Mouse (Mus musculus) liver, embryonic 11.5 days (tissue): ENCODE data around the gene Nucb1. TPM values are rescaled to one million over a fixed set of nuclear protein-coding genes. Genes with fewer than 3 reads are reported as not detected.

ENCODE experiments used
- ATAC-seq: fragments of 200-750 bp; cut with Nextera tagmentation; replicated peaks from 2 replicates; pipeline ENCODE4 v1.8.0; 2017; ENCODE audit warnings: moderate number of reproducible peaks, mild to moderate bottlenecking, moderate TSS enrichment, moderate library complexity; ENCODE audit not compliant: low FRiP score
- DNase-seq: peaks from one replicate; pipeline ENCODE4 v3.0.0-alpha.2; 2017; ENCODE audit warnings: low spot score
- H3K27ac ChIP-seq: fragments of 300-500 bp; sonication (generic); 2 replicates; pipeline ENCODE4 v1.5.1; 2014; ENCODE audit warnings: mild to moderate bottlenecking, low read depth, low read length, control low read depth
- H3K27me3 ChIP-seq: fragments of 300-500 bp; sonication (generic); replicated peaks from 2 replicates; pipeline ENCODE4 v1.6.1; 2014; ENCODE audit warnings: low read length, mixed read lengths; ENCODE audit not compliant: control insufficient read depth, insufficient read depth
- H3K36me3 ChIP-seq: fragments of 300-500 bp; sonication (generic); 2 replicates; pipeline ENCODE4 v1.6.1; 2014; ENCODE audit warnings: mild to moderate bottlenecking, low read length, moderate library complexity, mixed read lengths; ENCODE audit not compliant: control insufficient read depth, insufficient read depth
- H3K4me1 ChIP-seq: fragments of 300-500 bp; sonication (generic); replicated peaks from 2 replicates; pipeline ENCODE4 v1.6.1; 2014; ENCODE audit warnings: low read length, mixed read lengths; ENCODE audit not compliant: control insufficient read depth, insufficient read depth
- H3K4me2 ChIP-seq: fragments of 300-500 bp; sonication (generic); 2 replicates; pipeline ENCODE4 v1.6.1; 2014; ENCODE audit warnings: mild to moderate bottlenecking, control low read depth, moderate library complexity
- H3K4me3 ChIP-seq: fragments of 300-500 bp; sonication (generic); 2 replicates; pipeline ENCODE4 v1.5.1; 2014; ENCODE audit warnings: low read depth, low read length, control low read depth
- H3K9ac ChIP-seq: fragments of 300-500 bp; sonication (generic); 2 replicates; pipeline ENCODE4 v1.6.1; 2014; ENCODE audit warnings: low read depth, low read length, control low read depth
- H3K9me3 ChIP-seq: fragments of 300-500 bp; sonication (generic); 2 replicates; pipeline ENCODE4 v1.6.1; 2016; ENCODE audit warnings: low read length, inconsistent platforms, mixed read lengths; ENCODE audit not compliant: control insufficient read depth
- WGBS: fragments of 180-500 bp; shearing (Covaris S2); extraction: QIAGEN DNeasy Blood & Tissue Kit; methylation state at CpG from one replicate; pipeline ENCODE4 v1.1.7; 2014; 5-methylcytosine and 5-hydroxymethylcytosine counted together
- polyA plus RNA-seq: library from polyadenylated mRNA; unstranded; fragments of >200 nt; fragmentation: Nextera tagmentation; extraction: Ambion mirVana; gene quantifications from 2 replicates; pipeline ENCODE4 v1.2.1, GENCODE M21; 2014

Gene Nucb1
- 149 and 153 TPM in 2 replicates for polyA plus RNA-seq

DNA sequence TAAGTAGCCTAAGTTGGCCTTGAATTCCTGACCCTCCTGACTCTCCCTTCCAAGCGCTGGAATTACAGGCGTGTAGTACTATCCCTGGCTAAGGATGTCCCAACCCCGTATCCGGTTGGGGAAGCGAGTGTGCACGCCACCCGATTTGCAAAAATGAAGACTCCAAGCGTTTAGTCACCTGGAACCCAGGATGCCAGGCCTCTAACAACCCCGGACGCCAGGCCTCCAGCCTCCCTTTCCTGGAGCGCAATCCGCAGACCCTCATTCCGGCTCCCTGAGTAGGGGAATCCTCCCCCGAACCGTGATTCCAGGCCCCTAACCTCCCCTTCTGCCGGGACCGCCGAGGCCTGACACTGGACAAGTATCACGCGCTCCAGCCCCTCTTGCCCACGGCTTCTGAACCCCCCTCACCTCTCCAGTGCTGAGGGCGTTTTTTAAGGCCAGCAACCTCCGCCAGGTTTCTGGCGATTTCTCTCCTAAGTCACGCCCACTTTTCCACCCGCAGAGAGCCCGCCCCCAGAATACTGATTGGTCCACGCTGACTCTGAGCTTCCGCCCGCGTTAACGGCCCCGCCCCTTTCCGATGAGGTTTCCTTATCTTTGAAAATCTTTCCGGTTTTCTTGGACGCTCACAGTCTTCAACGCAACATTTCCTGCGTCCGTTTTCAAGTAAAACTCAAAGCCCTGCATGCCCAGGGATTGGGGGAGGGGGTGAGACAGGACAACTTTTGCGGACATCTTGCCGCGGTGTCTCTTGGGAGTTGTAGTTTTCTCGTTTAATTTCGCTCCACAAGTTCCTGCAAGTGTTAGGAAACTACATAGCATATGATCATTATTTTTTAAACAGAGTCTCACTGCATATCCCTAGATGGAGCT lies at the start of gene Nucb1:
Gene Nucb1 (minus strand): TSS at position 495 of the 876 bp plus-strand sequence.
- Histone ChIP-seq H3K4me1 (peaks cover 24% of the 10 kb centered on the region), H3K36me3 (peaks cover 6% of the 10 kb centered on the region; the same call in 1 of the 2 replicates), H3K9me3 (no peaks in the 10 kb centered on the region), H3K27ac (peak within 1 kb of the TSS; percentile 84), H3K9ac (peak within 1 kb of the TSS; percentile 72), H3K4me3 (peak within 1 kb of the TSS; percentile 67), H3K4me2 (peak within 1 kb of the TSS; percentile 99), H3K27me3 (no peaks in the 10 kb centered on the region)
- DNase-seq, result peak; percentile 95
- ATAC-seq, result peak; percentile 76
- WGBS, result under 1% methylated on average over 44 of the region's 44 CpGs

- DNase-seq (no peak), ATAC-seq (no peak)
- Histone ChIP-seq H3K4me2 (no peak overlapping the region), H3K4me1 (peaks cover 29% of the 10 kb centered on the region), H3K27me3 (no peaks in the 10 kb centered on the region), H3K9ac (no peak overlapping the region), H3K36me3 (no peaks in the 10 kb centered on the region), H3K27ac (no peak overlapping the region), H3K4me3 (no peak overlapping the region), H3K9me3 (no peaks in the 10 kb centered on the region)
- WGBS, result 55% methylated on average over 6 of the region's 6 CpGs
Measured at GRCm38 (mm10) chr7:45558907-45559306, 48.7 kb upstream of the Nucb1 start.

DNA sequence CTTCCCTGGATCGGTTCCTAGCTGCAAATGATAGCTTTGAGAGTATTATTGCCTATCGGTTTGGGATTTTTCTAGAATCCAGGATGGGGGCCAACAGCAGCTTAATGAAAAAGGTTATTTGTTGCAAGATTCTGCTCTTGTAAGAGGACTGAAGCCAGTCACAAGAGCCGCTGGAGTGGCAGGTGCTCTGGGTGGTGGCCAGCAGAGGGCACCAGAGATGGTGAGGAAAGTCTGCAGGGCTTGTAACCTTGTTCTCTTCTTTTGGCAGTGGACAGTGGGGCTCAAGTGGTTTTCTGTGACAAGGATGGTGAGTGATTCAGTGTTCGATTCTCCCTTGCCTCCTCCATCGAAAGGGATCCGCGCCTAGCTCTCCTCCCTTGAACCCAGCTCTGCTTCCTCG lies 45.6 kb upstream of the Nucb1 start:
- no peak overlapping the region for H3K27ac ChIP-seq
- H3K9me3 ChIP-seq, result no peaks in the 10 kb centered on the region
- 22% methylated on average over 8 of the region's 8 CpGs for WGBS
- H3K4me2 ChIP-seq, result no peak overlapping the region
- H3K27me3 ChIP-seq, result no peaks in the 10 kb centered on the region
- H3K9ac ChIP-seq, result no peak overlapping the region
- ATAC-seq, result peak; percentile 58
- peaks cover 16% of the 10 kb centered on the region for H3K4me1 ChIP-seq
- no peaks in the 10 kb centered on the region for H3K36me3 ChIP-seq
- H3K4me3 ChIP-seq, result no peak overlapping the region
- DNase-seq, result peak; percentile 74

GRCm38 (mm10) chr7:45554744-45555143 lies 44.5 kb upstream of the Nucb1 start, which contains the start of gene Hsd17b14:
Gene Hsd17b14 (plus strand): TSS chr7:45554893.
- 57% methylated on average over 8 of the region's 8 CpGs for WGBS
- ATAC-seq (no peak), DNase-seq (no peak)
- Histone ChIP-seq H3K4me2 (no peak within 1 kb of the TSS), H3K27me3 (no peaks in the 10 kb centered on the region), H3K4me3 (no peak within 1 kb of the TSS), H3K27ac (no peak within 1 kb of the TSS), H3K4me1 (peaks cover 10% of the 10 kb centered on the region; the same call in 1 of the 2 replicates), H3K9ac (no peak within 1 kb of the TSS), H3K9me3 (no peaks in the 10 kb centered on the region), H3K36me3 (no peaks in the 10 kb centered on the region)

GRCm38 (mm10) chr7:45553990-45554389 lies 43.8 kb upstream of the Nucb1 start:
- no peak overlapping the region for H3K4me2 ChIP-seq
- H3K9ac ChIP-seq, result no peak overlapping the region
- no peak overlapping the region for H3K27ac ChIP-seq
- no peaks in the 10 kb centered on the region for H3K36me3 ChIP-seq
- ATAC-seq (no peak), DNase-seq (no peak)
- H3K27me3 ChIP-seq, result no peaks in the 10 kb centered on the region
- H3K9me3 ChIP-seq, result no peaks in the 10 kb centered on the region
- 82% methylated on average over 2 of the region's 2 CpGs for WGBS
- H3K4me1 ChIP-seq, result peaks cover 10% of the 10 kb centered on the region; the same call in 1 of the 2 replicates
- H3K4me3 ChIP-seq, result no peak overlapping the region

DNA sequence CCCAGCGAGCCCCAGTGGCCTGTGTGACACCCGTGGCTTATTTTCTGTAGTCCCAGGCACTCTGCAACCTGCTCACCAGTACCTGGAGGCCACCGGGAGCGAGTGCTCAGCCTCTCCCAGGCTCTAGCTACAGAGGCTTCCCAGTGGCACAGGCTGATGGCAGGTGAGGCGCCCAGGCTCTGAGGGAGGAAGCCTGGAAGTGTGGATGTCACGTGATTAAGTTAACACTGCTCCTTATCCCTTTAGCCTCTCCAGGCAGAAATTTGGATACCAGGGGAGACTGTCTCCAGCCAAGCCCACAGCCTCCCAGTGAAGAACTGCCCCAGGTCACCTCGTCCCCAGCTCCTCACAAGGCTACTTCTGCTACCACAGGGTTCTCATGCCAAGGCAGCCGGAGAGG lies 43.3 kb upstream of the Nucb1 start:
- H3K36me3 ChIP-seq, result no peaks in the 10 kb centered on the region
- no peaks in the 10 kb centered on the region for H3K9me3 ChIP-seq
- H3K27me3 ChIP-seq, result no peaks in the 10 kb centered on the region
- no peak for DNase-seq
- ATAC-seq, result no peak
- H3K27ac ChIP-seq, result no peak overlapping the region
- WGBS, result 70% methylated on average over 8 of the region's 8 CpGs
- H3K4me3 ChIP-seq, result no peak overlapping the region
- no peak overlapping the region for H3K4me2 ChIP-seq
- peaks cover 7% of the 10 kb centered on the region; the same call in 1 of the 2 replicates for H3K4me1 ChIP-seq
- H3K9ac ChIP-seq, result no peak overlapping the region

GRCm38 (mm10) chr7:45551512-45551883 lies 41.3 kb upstream of the Nucb1 start:
- H3K27ac ChIP-seq, result no peak overlapping the region
- H3K4me1 ChIP-seq, result peaks cover 7% of the 10 kb centered on the region; the same call in 1 of the 2 replicates
- no peaks in the 10 kb centered on the region for H3K9me3 ChIP-seq
- no peaks in the 10 kb centered on the region for H3K36me3 ChIP-seq
- no peak overlapping the region for H3K4me2 ChIP-seq
- H3K4me3 ChIP-seq, result no peak overlapping the region
- DNase-seq (no peak), ATAC-seq (no peak)
- H3K27me3 ChIP-seq, result no peaks in the 10 kb centered on the region
- no peak overlapping the region for H3K9ac ChIP-seq
- WGBS, result 67% methylated on average over 8 of the region's 8 CpGs

GRCm38 (mm10) chr7:45550821-45551511 lies 40.8 kb upstream of the Nucb1 start:
- ATAC-seq, result no peak
- 78% methylated on average over 11 of the region's 11 CpGs for WGBS
- H3K9me3 ChIP-seq, result no peaks in the 10 kb centered on the region
- H3K36me3 ChIP-seq, result no peaks in the 10 kb centered on the region
- H3K27ac ChIP-seq, result no peak overlapping the region
- no peak overlapping the region for H3K9ac ChIP-seq
- H3K4me2 ChIP-seq, result no peak overlapping the region
- no peaks in the 10 kb centered on the region for H3K27me3 ChIP-seq
- peaks cover 4% of the 10 kb centered on the region; the same call in 1 of the 2 replicates for H3K4me1 ChIP-seq
- no peak for DNase-seq
- no peak overlapping the region for H3K4me3 ChIP-seq
